Mouse (Mus musculus) spleen, postnatal 0 days (tissue): ENCODE measurements around the gene Pak3. TPM values are rescaled to one million over a fixed set of nuclear protein-coding genes. Genes with fewer than 3 reads are reported as not detected.

ENCODE experiments used
- polyA plus RNA-seq: library from polyadenylated mRNA; unstranded; fragments of >200 nt; fragmentation: Nextera tagmentation; extraction: Ambion mirVana; gene quantifications from 2 replicates; pipeline ENCODE4 v1.2.1, GENCODE M21; 2015

Pak3 gene
- polyA plus RNA-seq, result 0.34 and 1.1 TPM in 2 replicates

GRCm38 (mm10) chrX:143518168-143518901, at the start of gene Pak3:
TSS of gene Pak3 (plus strand) at chrX:143518591.

GRCm38 (mm10) chrX:143827212-143827611, 308.8 kb downstream of the Pak3 start, which contains the start of gene Capn6:
TSS of gene Capn6 (minus strand) at chrX:143827414.

Other genes starting within 250 kb of the Pak3 start
- 0.38 and 0.87 TPM in 2 replicates for gene Chrdl1, start 124.3 kb upstream of the Pak3 start, polyA plus RNA-seq